Mouse (Mus musculus) stomach, postnatal 0 days (tissue): ENCODE measurements around the gene Wdfy1. TPM values are rescaled to one million over a fixed set of nuclear protein-coding genes. Genes with fewer than 3 reads are reported as not detected.

Source experiments
- ATAC-seq: fragments of 200-750 bp; cut with Nextera tagmentation; 2 replicates; pipeline ENCODE4 v1.8.0; 2017; ENCODE audit not compliant: low FRiP score, low TSS enrichment
- DNase-seq: peaks from one replicate; pipeline ENCODE4 v3.0.0-alpha.2; 2016; ENCODE audit warnings: low spot score
- H3K27ac ChIP-seq: fragments of 300-500 bp; sonication (generic); replicated peaks from 2 replicates; pipeline ENCODE4 v1.5.1; 2014; ENCODE audit warnings: mild to moderate bottlenecking, control low read depth
- H3K27me3 ChIP-seq: fragments of 300-500 bp; sonication (generic); 2 replicates; pipeline ENCODE4 v1.6.1; 2014; ENCODE audit warnings: low read length; ENCODE audit not compliant: control insufficient read depth, insufficient read depth
- H3K36me3 ChIP-seq: fragments of 300-500 bp; sonication (generic); 2 replicates; pipeline ENCODE4 v1.6.1; 2014; ENCODE audit warnings: low read length, mixed read lengths; ENCODE audit not compliant: control insufficient read depth, insufficient read depth
- H3K4me1 ChIP-seq: fragments of 300-500 bp; sonication (generic); replicated peaks from 2 replicates; pipeline ENCODE4 v1.6.1; 2014; ENCODE audit warnings: antibody characterized with exemption; ENCODE audit not compliant: control insufficient read depth, insufficient read depth
- H3K4me2 ChIP-seq: fragments of 300-500 bp; sonication (generic); replicated peaks from 2 replicates; pipeline ENCODE4 v1.6.1; 2014; ENCODE audit warnings: low read depth, mild to moderate bottlenecking, control low read depth, moderate library complexity
- H3K4me3 ChIP-seq: fragments of 300-500 bp; sonication (generic); 2 replicates; pipeline ENCODE4 v1.5.1; 2014; ENCODE audit warnings: low read depth, low read length, control low read depth
- H3K9ac ChIP-seq: fragments of 300-500 bp; sonication (generic); 2 replicates; pipeline ENCODE4 v1.6.1; 2014; ENCODE audit warnings: mild to moderate bottlenecking, low read length, control low read depth, mixed read lengths
- H3K9me3 ChIP-seq: fragments of 300-500 bp; sonication (generic); 2 replicates; pipeline ENCODE4 v1.6.1; 2016; ENCODE audit warnings: low read length; ENCODE audit not compliant: control insufficient read depth
- CTCF ChIP-seq: IDR thresholded peaks from 2 replicates; pipeline ENCODE4 v1.5.1; 2016; ENCODE audit warnings: antibody characterized with exemption, low read depth, mild to moderate bottlenecking, moderate library complexity
- EP300 ChIP-seq: optimal IDR thresholded peaks from 2 replicates; pipeline ENCODE3; 2016; ENCODE audit warnings: antibody characterized with exemption
- WGBS: fragments of 180-500 bp; shearing (Covaris S2); extraction: QIAGEN DNeasy Blood & Tissue Kit; methylation state at CpG from one replicate; pipeline ENCODE4 v1.1.7; 2014; 5-methylcytosine and 5-hydroxymethylcytosine counted together
- polyA plus RNA-seq: library from polyadenylated mRNA; unstranded; fragments of >200 nt; fragmentation: Nextera tagmentation; extraction: Ambion mirVana; gene quantifications from 2 replicates; pipeline ENCODE4 v1.2.1, GENCODE M21; 2015

Gene Wdfy1
- polyA plus RNA-seq, 1 experiment from 2014 or later = 32.6 TPM

DNA sequence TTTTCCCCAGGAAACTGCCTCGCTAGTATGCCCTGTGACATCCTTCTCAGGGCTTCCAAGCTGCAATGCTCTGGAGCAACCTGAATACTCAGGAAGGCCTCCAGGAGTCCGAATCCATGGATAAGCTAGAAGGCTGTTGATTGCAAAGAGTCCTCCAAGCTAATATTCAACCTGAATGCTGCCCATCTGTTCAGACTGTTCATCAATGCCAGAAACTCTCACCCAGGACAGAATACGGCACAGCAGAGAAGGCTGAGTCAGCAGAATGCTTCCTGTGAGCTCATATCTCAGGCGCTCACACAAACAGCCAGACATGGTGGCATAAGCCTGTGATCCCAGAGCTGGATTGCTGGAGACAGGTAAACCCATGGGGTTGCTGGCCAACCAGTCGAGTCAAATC, 62.9 kb downstream of the Wdfy1 start:
- no peak overlapping the region for H3K4me2 ChIP-seq
- H3K9ac ChIP-seq = no peak overlapping the region
- H3K9me3 ChIP-seq = no peaks in the 10 kb centered on the region
- TF ChIP-seq EP300 (no peak), CTCF (no peak)
- no peak for ATAC-seq
- H3K27me3 ChIP-seq = no peaks in the 10 kb centered on the region
- WGBS = 90% methylated on average over 5 of the region's 5 CpGs
- no peak for DNase-seq
- no peak overlapping the region for H3K27ac ChIP-seq
- H3K36me3 ChIP-seq = 0 out of 2 replicates have a peak, but pooled peaks cover 4% of the 10 kb centered on the region
- no peak overlapping the region for H3K4me3 ChIP-seq
- no peaks in the 10 kb centered on the region for H3K4me1 ChIP-seq

DNA sequence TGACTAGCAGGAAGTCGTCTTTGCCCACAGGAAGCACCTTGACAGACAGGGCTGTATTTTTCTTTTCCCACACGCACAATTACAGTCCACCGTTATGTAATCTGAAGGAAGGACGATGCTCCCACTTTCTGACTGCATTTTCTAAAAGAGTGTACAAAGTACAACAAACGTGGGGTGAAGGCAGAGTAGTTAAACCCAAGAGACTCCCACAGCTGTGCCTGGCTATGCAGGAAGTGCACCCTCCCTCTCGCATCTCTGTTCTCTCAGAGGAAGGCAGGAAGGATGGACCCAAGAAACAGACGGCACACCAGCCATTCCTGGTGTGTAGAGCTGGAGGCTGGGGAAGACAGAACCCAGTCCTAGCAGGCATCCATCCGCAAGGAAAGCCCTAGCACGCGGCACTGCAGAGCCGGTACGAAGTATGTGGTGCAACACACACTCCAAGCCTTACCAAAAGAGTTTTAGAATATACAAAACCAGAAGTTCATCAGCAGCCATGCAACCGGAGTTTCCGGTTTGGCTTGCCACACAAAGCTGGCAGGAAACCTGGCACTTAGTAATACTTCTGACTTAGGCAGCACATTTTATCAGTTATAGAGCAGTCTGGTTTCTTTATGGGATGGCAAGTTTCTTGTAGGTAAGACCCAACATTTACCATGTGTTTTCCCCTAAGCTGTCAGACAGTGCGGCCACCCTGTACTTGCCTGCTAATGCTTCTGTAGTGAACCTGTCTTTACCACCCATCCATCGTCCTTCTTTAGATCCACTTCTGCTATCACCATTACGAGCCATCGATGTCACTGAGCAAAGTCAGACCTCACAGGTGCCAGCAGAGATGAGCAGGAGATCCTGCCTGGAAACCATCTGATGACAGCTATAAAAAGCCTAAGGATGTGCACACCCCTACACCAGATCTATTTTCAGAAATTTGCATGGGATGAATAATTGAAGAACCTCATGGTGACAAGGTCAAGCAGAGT, 64.5 kb downstream of the Wdfy1 start:
- Histone ChIP-seq H3K27me3 (no peaks in the 10 kb centered on the region), H3K9ac (no peak overlapping the region), H3K4me1 (no peaks in the 10 kb centered on the region), H3K9me3 (no peaks in the 10 kb centered on the region), H3K36me3 (peaks cover 10% of the 10 kb centered on the region; the same call in 1 of the 2 replicates), H3K4me2 (no peak overlapping the region), H3K4me3 (no peak overlapping the region), H3K27ac (no peak overlapping the region)
- DNase-seq (no peak), ATAC-seq (no peak)
- no peak for TF ChIP-seq EP300
- TF ChIP-seq CTCF = no peak
- 68% methylated on average over 18 of the region's 18 CpGs for WGBS

DNA sequence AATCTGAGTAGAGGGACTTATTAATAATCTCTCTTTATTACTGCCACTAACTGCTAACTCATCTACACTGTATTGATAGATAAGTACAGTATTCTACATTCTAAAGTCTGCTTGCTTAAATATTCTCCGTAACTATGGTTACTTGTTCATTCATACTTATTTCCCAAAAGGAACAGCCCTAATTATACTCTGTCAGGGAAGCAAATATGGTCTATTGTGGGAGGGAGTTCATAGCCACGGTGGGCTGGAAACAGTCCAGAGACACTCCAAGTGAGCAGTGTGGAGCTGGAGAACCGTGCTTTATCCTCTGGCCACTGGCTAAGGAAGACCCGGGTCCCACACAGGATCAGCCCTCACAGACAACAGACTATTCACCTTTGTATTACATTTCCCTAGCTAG, 65.3 kb downstream of the Wdfy1 start:
- Histone ChIP-seq H3K9ac (no peak overlapping the region), H3K36me3 (peaks cover 10% of the 10 kb centered on the region; the same call in 1 of the 2 replicates), H3K4me1 (no peaks in the 10 kb centered on the region), H3K4me2 (no peak overlapping the region), H3K27me3 (no peaks in the 10 kb centered on the region), H3K27ac (no peak overlapping the region), H3K9me3 (no peaks in the 10 kb centered on the region), H3K4me3 (no peak overlapping the region)
- DNase-seq = no peak
- no peak for ATAC-seq
- TF ChIP-seq EP300 (no peak), CTCF (no peak)
- WGBS = 64% methylated on average over 4 of the region's 4 CpGs

DNA sequence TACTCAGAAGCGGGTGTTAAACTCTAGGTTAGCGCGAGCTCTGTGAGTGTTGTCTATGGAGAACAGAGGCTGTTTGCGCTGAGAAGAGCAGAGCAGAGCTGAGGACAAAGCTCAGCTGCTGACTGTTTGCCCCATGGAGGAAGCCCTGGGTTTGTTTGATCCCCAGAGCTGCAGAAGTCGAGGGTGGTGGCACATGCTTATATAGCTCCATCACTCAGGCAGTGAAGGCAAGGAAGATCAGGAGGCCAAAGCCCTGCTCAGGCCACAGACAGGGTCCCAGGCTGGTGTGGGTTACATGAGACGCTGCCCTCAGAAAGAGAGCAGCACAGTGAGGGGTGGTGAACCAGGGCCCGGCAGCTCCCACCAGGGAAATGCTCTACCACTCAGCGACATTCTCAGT, 65.7 kb downstream of the Wdfy1 start:
- DNase-seq (no peak), ATAC-seq (no peak)
- Histone ChIP-seq H3K4me2 (no peak overlapping the region), H3K9me3 (no peaks in the 10 kb centered on the region), H3K36me3 (peaks cover 10% of the 10 kb centered on the region; the same call in 1 of the 2 replicates), H3K27me3 (no peaks in the 10 kb centered on the region), H3K9ac (no peak overlapping the region), H3K4me3 (no peak overlapping the region), H3K27ac (no peak overlapping the region), H3K4me1 (no peaks in the 10 kb centered on the region)
- no peak for TF ChIP-seq EP300
- TF ChIP-seq CTCF = no peak
- WGBS = 82% methylated on average over 8 of the region's 8 CpGs

DNA sequence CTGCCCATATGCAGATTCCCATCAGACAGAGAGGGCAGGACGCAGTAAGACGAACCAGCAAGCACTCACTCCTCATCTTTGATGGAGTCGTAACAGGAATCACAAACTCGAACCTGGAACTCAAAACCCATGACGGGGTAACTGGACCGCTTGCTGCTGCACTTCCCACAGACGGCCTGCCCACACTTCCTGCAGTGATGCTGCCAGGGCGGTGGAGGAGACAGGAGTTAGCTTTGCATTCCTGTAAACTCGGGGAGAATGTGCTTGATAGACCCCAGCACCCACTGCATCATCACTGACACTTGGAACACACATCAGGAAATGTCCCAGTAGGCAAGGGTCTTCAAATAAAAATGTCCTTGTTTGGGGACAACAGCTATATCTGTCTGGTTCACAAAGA, 68.6 kb downstream of the Wdfy1 start:
- H3K27me3 ChIP-seq = no peaks in the 10 kb centered on the region
- H3K36me3 ChIP-seq = peaks cover 10% of the 10 kb centered on the region; the same call in 1 of the 2 replicates
- 90% methylated on average over 9 of the region's 9 CpGs for WGBS
- no peak overlapping the region for H3K4me3 ChIP-seq
- ATAC-seq (no peak), DNase-seq (no peak)
- no peaks in the 10 kb centered on the region for H3K9me3 ChIP-seq
- no peak overlapping the region for H3K4me2 ChIP-seq
- H3K4me1 ChIP-seq = no peaks in the 10 kb centered on the region
- TF ChIP-seq EP300 = no peak
- no peak overlapping the region for H3K27ac ChIP-seq
- H3K9ac ChIP-seq = no peak overlapping the region

DNA sequence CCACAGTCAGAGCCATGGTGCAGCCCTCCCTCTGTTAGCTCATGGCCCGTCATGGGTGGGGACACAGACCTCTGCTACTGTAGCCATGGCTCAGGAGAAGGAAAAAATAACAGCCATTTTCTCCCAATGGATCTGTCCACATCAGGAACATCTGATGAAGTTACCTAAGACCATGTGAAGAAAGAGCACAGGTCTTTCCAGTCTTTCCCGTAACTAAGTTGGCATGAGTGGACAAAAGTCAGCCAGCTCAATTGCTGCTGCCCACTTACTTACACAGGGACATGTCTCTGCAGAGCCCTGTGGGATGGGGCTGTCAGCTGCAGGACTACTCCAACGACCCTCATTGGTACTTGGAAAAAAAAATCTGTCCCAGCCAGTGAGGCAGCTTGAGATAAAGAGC, 69.2 kb downstream of the Wdfy1 start:
- Histone ChIP-seq H3K27ac (no peak overlapping the region), H3K27me3 (no peaks in the 10 kb centered on the region), H3K4me2 (no peak overlapping the region), H3K9me3 (no peaks in the 10 kb centered on the region), H3K36me3 (peaks cover 12% of the 10 kb centered on the region; the same call in 1 of the 2 replicates), H3K4me3 (no peak overlapping the region), H3K9ac (no peak overlapping the region), H3K4me1 (no peaks in the 10 kb centered on the region)
- no peak for DNase-seq
- ATAC-seq = no peak
- WGBS = 73% methylated on average over 3 of the region's 3 CpGs
- no peak for TF ChIP-seq CTCF
- no peak for TF ChIP-seq EP300
